9 mouse cellular contexts compared by ENCODE assay signal in genomic region chr8:78436071-78436651, GRCm38 (mm10). TPM values are rescaled to one million over a fixed set of nuclear protein-coding genes. Genes with fewer than 3 reads are reported as not detected.
DNase-seq lines count a peak whose midpoint lies in the region; ATAC-seq and TF ChIP-seq lines count a peak whose summit lies in the region.
"Had no signal": no experiment of that assay in that cellular context is flagged by ENCODE, and none has a peak within 500 bp of the region (broad histone marks: within the 10 kb centered on the region; RNA-seq: fewer than 3 reads in every experiment).

Pou4f2 (minus strand) TSS chr8:78436645.

- H3K4me1 ChIP-seq in heart, embryonic 13.5 days: peaks cover 35% of the 10 kb centered on the region
- peaks cover 22% of the 10 kb centered on the region for H3K4me1 ChIP-seq in embryonic facial prominence, embryonic 12.5 days
- 0 out of 2 replicates have a peak, but pooled peaks cover 3% of the 10 kb centered on the region for H3K4me1 ChIP-seq in hindbrain, postnatal 0 days (ENCODE audit: insufficient read depth, low read length)
- peaks cover 40% of the 10 kb centered on the region for H3K4me1 ChIP-seq in midbrain, embryonic 13.5 days (replicated peaks)

- H3K9ac ChIP-seq in heart, embryonic 13.5 days: no peak within 1 kb of the TSS
- H3K9ac ChIP-seq in embryonic facial prominence, embryonic 12.5 days: peak within 1 kb of the TSS; percentile 19; the same call in 1 of the 2 replicates
- H3K9ac ChIP-seq in hindbrain, postnatal 0 days (replicated peaks; ENCODE audit: low read length): peak within 1 kb of the TSS; percentile 28; the same call in 1 of the 2 replicates
- peak within 1 kb of the TSS; percentile 64 for H3K9ac ChIP-seq in midbrain, embryonic 13.5 days (replicated peaks)

- peak within 1 kb of the TSS; percentile 84 for H3K4me2 ChIP-seq in heart, embryonic 13.5 days
- H3K4me2 ChIP-seq in embryonic facial prominence, embryonic 12.5 days (replicated peaks): peak within 1 kb of the TSS; percentile 65
- H3K4me2 ChIP-seq in hindbrain, postnatal 0 days (ENCODE audit: low read depth, low read length): peak within 1 kb of the TSS; percentile 77
- H3K4me2 ChIP-seq in midbrain, embryonic 13.5 days (replicated peaks): peak within 1 kb of the TSS; percentile 80

- peaks cover 96% of the 10 kb centered on the region for H3K27me3 ChIP-seq in heart, embryonic 13.5 days (replicated peaks)
- H3K27me3 ChIP-seq in embryonic facial prominence, embryonic 12.5 days: peaks cover 86% of the 10 kb centered on the region
- H3K27me3 ChIP-seq in hindbrain, postnatal 0 days (ENCODE audit: insufficient read depth, low read length): peaks cover 78% of the 10 kb centered on the region
- H3K27me3 ChIP-seq in midbrain, embryonic 13.5 days: peaks cover 92% of the 10 kb centered on the region

- H3K36me3 ChIP-seq in heart, embryonic 13.5 days: no peaks in the 10 kb centered on the region
- H3K36me3 ChIP-seq in embryonic facial prominence, embryonic 12.5 days: no peaks in the 10 kb centered on the region
- H3K36me3 ChIP-seq in hindbrain, postnatal 0 days (ENCODE audit: insufficient read depth, low read length): no peaks in the 10 kb centered on the region
- H3K36me3 ChIP-seq in midbrain, embryonic 13.5 days: no peaks in the 10 kb centered on the region

- 1% methylated on average over 54 of the region's 54 CpGs for WGBS in heart, embryonic 13.5 days
- under 1% methylated on average over 54 of the region's 54 CpGs for WGBS in embryonic facial prominence, embryonic 12.5 days
- WGBS in hindbrain, postnatal 0 days: under 1% methylated on average over 48 of the region's 54 CpGs
- under 1% methylated on average over 54 of the region's 54 CpGs for WGBS in midbrain, embryonic 13.5 days

- no peak for TF ChIP-seq CTCF in hindbrain, postnatal 0 days (IDR thresholded peaks at IDR 0.05; ENCODE audit: low read depth)

- no peak within 1 kb of the TSS for H3K27ac ChIP-seq in heart, embryonic 13.5 days (replicated peaks)
- H3K27ac ChIP-seq in embryonic facial prominence, embryonic 12.5 days: no peak within 1 kb of the TSS
- H3K27ac ChIP-seq in hindbrain, postnatal 0 days: no peak within 1 kb of the TSS
- H3K27ac ChIP-seq in midbrain, embryonic 13.5 days: peak within 1 kb of the TSS; percentile 80

- DNase-seq in heart, adult 11 months: no peak
- peak; percentile 76 for DNase-seq in R1 (ENCODE audit: low read depth, low spot score)
- DNase-seq in hindbrain, postnatal 0 days (ENCODE audit: low spot score): no peak
- DNase-seq in thymus, postnatal 25 days: no peak

- no peaks in the 10 kb centered on the region for H3K9me3 ChIP-seq in heart, embryonic 13.5 days
- no peaks in the 10 kb centered on the region for H3K9me3 ChIP-seq in embryonic facial prominence, embryonic 12.5 days
- H3K9me3 ChIP-seq in hindbrain, postnatal 0 days (ENCODE audit: low read length): no peaks in the 10 kb centered on the region
- H3K9me3 ChIP-seq in midbrain, embryonic 13.5 days: no peaks in the 10 kb centered on the region

- no peak for ATAC-seq in heart, embryonic 13.5 days (ENCODE audit: extremely low read depth, insufficient number of reproducible peaks, low FRiP score, low TSS enrichment)
- 0 out of 2 replicates have a peak, but pooled peaks have one; percentile 41 for ATAC-seq in embryonic facial prominence, embryonic 12.5 days (ENCODE audit: insufficient number of reproducible peaks, insufficient read depth, low FRiP score, low TSS enrichment)
- peak; percentile 67 for ATAC-seq in hindbrain, postnatal 0 days
- ATAC-seq in midbrain, embryonic 13.5 days: peak; percentile 79
- no peak for ATAC-seq in monocyte, adult 5-6 weeks (replicated peaks; ENCODE audit: insufficient number of reproducible peaks, low FRiP score, low TSS enrichment, poor library complexity, severe bottlenecking)

- peak within 1 kb of the TSS; percentile 54 for H3K4me3 ChIP-seq in heart, embryonic 13.5 days
- peak within 1 kb of the TSS; percentile 39 for H3K4me3 ChIP-seq in embryonic facial prominence, embryonic 12.5 days
- H3K4me3 ChIP-seq in hindbrain, postnatal 0 days (ENCODE audit: low read length): peak within 1 kb of the TSS; percentile 49
- H3K4me3 ChIP-seq in midbrain, embryonic 13.5 days (replicated peaks): peak within 1 kb of the TSS; percentile 48

RNA-seq across cellular contexts. Expression of gene Pou4f2, which starts in this region (rescaled TPM):
- not detected in 2 replicates for polyA plus RNA-seq in heart, embryonic 13.5 days (2015; fragmentation: Nextera tagmentation; extraction: Ambion mirVana)
- 0.54 and 1.1 TPM in 2 replicates for polyA plus RNA-seq in embryonic facial prominence, embryonic 12.5 days (2016; fragmentation: Nextera tagmentation; extraction: Ambion mirVana)
- 3.9 and 7.8 TPM in 2 replicates for total RNA-seq in hindbrain, postnatal 0 days (2014; rRNA removed)
- 2.7 and 3.3 TPM in 2 replicates for polyA plus RNA-seq in hindbrain, postnatal 0 days (2015; fragmentation: Nextera tagmentation; extraction: Ambion mirVana)
- 8.0 and 9.9 TPM in 2 replicates for polyA plus RNA-seq in midbrain, embryonic 13.5 days (2015; fragmentation: Nextera tagmentation; extraction: Ambion mirVana)
- not detected in 3 replicates for total RNA-seq in monocyte, adult 5-6 weeks (2017)
- polyA plus RNA-seq: large intestine, adult 2 months had no signal

Comparison
In these comparisons a context has a peak if more than half of its experiments do, and no peak if none do; other contexts are left out.
1. ATAC-seq: peak in embryonic facial prominence, embryonic 12.5 days (single experiment), hindbrain, postnatal 0 days (single experiment) and midbrain, embryonic 13.5 days (single experiment); none in heart, embryonic 13.5 days (single experiment) and monocyte, adult 5-6 weeks (single experiment).
2. Peak in every context shown above with its lines, with median percentiles within 50 percentile points of each other: H3K4me2 ChIP-seq and H3K4me3 ChIP-seq.